Mouse (Mus musculus): ENCODE data around the gene Tnrc6c.

GRCm38 (mm10) chr11:117707238-117707637 is 53.1 kb downstream of the Tnrc6c start:
- TF ChIP-seq GATA1 (IDR thresholded peaks at IDR 0.05; ENCODE audit: borderline replicate concordance, low read length) (no peak), FLI1 (IDR thresholded peaks at IDR 0.05; ENCODE audit: low read length) (no peak)
